Mouse (Mus musculus): Measurements from ENCODE around the gene Ggt5. TPM values are rescaled to one million over a fixed set of nuclear protein-coding genes. Genes with fewer than 3 reads are reported as not detected.

Ggt5 gene
- polyA plus RNA-seq (2016; fragmentation: Nextera tagmentation; extraction: Ambion mirVana), result 6.1 and 7.7 TPM in 2 replicates

DNA sequence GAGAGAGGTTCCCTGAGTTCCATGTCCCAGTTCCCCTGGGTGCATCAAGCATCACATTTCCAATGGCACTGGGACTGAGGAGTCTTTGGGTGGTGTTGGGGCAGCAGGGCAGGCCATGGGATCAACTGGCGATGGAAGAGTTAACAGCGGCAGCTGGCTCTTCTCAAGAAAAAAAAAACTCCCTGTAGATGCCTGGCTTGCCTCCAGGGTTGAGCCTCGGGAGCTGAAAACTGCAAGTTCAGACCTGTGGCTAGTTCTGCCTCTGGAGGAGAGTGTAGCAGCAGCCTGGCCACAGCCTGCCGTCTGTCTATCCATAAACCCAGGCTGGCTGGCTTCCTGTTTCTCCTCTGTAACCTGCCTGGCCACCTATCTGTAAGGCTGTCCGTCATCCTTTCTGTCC lies at the start of gene Ggt5:
Gene Ggt5, plus strand, starts transcription at position 212 of the 400 bp plus-strand sequence.
- H3K36me3 ChIP-seq, result no peaks in the 10 kb centered on the region
- WGBS, result 16% methylated on average over 5 of the region's 5 CpGs
- H3K9ac ChIP-seq, result peak within 1 kb of the TSS; percentile 42
- H3K4me1 ChIP-seq (replicated peaks), result peaks cover 32% of the 10 kb centered on the region
- peak within 1 kb of the TSS; percentile 34 for H3K4me3 ChIP-seq
- H3K9me3 ChIP-seq (replicated peaks), result no peaks in the 10 kb centered on the region
- H3K27me3 ChIP-seq (replicated peaks), result peaks cover 18% of the 10 kb centered on the region
- ATAC-seq (ENCODE audit: insufficient number of reproducible peaks, low FRiP score), result no peak
- H3K4me2 ChIP-seq, result peak within 1 kb of the TSS; percentile 59
- peak within 1 kb of the TSS; percentile 78 for H3K27ac ChIP-seq (ENCODE audit: poor library complexity, severe bottlenecking)

DNA sequence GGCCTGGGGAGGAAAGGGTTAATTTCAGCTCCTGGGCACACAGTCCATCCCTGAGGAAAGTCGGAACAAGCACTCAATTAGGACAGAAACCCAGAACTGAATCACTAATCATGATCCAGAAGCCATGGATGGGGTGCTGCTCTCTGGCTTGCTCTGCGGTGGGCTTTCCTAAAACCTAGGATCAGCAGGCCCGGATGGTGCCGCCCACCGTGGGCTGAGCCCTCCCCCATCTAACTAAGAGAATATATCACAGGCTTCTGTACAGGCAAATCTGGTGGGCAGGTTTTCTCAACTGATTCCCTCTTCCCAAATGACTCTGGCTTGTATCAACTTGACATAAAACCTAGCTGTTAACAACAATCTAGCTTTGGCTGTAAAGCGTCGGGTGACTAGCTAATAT lies 41.2 kb upstream of the Ggt5 start:
- WGBS, result 42% methylated on average over 7 of the region's 7 CpGs
- Histone ChIP-seq H3K4me1 (replicated peaks) (0 out of 2 replicates have a peak, but pooled peaks cover 6% of the 10 kb centered on the region), H3K4me3 (no peak overlapping the region), H3K4me2 (no peak overlapping the region), H3K27ac (ENCODE audit: poor library complexity, severe bottlenecking) (no peak overlapping the region), H3K9ac (no peak overlapping the region), H3K9me3 (replicated peaks) (peaks cover 5% of the 10 kb centered on the region; the same call in 1 of the 2 replicates), H3K27me3 (replicated peaks) (no peaks in the 10 kb centered on the region), H3K36me3 (no peaks in the 10 kb centered on the region)
- ATAC-seq (ENCODE audit: insufficient number of reproducible peaks, low FRiP score), result no peak

DNA sequence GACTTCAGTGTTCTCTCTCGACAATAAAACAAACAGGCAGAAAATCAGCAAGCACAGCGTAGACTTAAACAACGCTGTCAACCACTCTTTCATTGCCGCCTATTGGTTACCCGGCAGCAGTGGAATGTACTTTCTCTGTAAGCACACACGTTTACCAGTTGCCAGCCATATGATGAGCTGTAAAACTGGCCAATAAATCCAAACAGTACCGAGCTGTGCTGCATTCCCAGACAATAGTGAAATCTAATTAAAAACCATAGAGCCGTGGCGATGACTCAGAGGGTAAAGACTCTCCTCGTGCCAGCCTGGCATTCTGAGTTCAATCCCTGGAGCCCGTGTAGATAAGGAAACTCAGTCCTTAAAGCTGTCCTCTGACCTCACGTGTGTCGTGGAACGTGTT lies 40.7 kb upstream of the Ggt5 start:
- H3K27ac ChIP-seq (ENCODE audit: poor library complexity, severe bottlenecking), result no peak overlapping the region
- 57% methylated on average over 14 of the region's 14 CpGs for WGBS

GRCm38 (mm10) chr10:75549886-75550285 lies 39.3 kb upstream of the Ggt5 start:
- H3K9me3 ChIP-seq (replicated peaks), result peaks cover 3% of the 10 kb centered on the region; the same call in 1 of the 2 replicates
- H3K9ac ChIP-seq, result no peak overlapping the region
- H3K36me3 ChIP-seq, result no peaks in the 10 kb centered on the region
- H3K4me2 ChIP-seq, result no peak overlapping the region
- no peaks in the 10 kb centered on the region for H3K27me3 ChIP-seq (replicated peaks)
- no peak overlapping the region for H3K27ac ChIP-seq (ENCODE audit: poor library complexity, severe bottlenecking)
- ATAC-seq (ENCODE audit: insufficient number of reproducible peaks, low FRiP score), result no peak
- H3K4me1 ChIP-seq (replicated peaks), result 0 out of 2 replicates have a peak, but pooled peaks cover 6% of the 10 kb centered on the region
- WGBS, result 72% methylated on average over 7 of the region's 7 CpGs
- H3K4me3 ChIP-seq, result no peak overlapping the region

More for the DNA sequence above, 40.7 kb upstream of the Ggt5 start:
- no peak overlapping the region for H3K4me2 ChIP-seq
- peaks cover 5% of the 10 kb centered on the region; the same call in 1 of the 2 replicates for H3K9me3 ChIP-seq (replicated peaks)
- H3K36me3 ChIP-seq, result no peaks in the 10 kb centered on the region
- no peak overlapping the region for H3K4me3 ChIP-seq
- no peak for ATAC-seq (ENCODE audit: insufficient number of reproducible peaks, low FRiP score)
- H3K4me1 ChIP-seq (replicated peaks), result 0 out of 2 replicates have a peak, but pooled peaks cover 6% of the 10 kb centered on the region
- H3K9ac ChIP-seq, result peak overlapping the region; percentile 13; the same call in 1 of the 2 replicates
- H3K27me3 ChIP-seq (replicated peaks), result no peaks in the 10 kb centered on the region

DNA sequence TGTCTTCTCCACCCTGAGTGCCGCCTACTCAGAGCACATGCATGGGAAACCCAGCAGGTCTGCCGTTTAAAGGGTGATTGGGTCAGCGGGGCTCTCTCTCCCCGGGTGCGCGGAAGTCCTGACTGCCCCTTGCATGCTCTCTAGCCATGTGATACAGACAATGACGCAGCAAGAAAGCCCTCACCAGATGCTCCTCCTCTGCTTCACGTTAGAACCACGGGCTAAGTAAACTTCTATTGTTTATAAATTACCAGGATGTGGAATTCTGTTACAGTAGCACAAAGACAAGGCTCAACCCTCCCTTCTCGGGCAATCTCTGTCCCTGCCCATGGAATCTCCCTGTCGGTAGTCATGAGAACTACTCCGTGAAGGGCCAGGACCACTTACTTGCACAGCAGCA lies 38.0 kb upstream of the Ggt5 start:
- Histone ChIP-seq H3K27me3 (replicated peaks) (no peaks in the 10 kb centered on the region), H3K36me3 (no peaks in the 10 kb centered on the region), H3K9me3 (replicated peaks) (no peaks in the 10 kb centered on the region), H3K4me2 (no peak overlapping the region), H3K27ac (ENCODE audit: poor library complexity, severe bottlenecking) (no peak overlapping the region), H3K9ac (no peak overlapping the region), H3K4me3 (no peak overlapping the region), H3K4me1 (replicated peaks) (peaks cover 13% of the 10 kb centered on the region)
- no peak for ATAC-seq (ENCODE audit: insufficient number of reproducible peaks, low FRiP score)
- WGBS, result 36% methylated on average over 12 of the region's 12 CpGs

- no peak overlapping the region for H3K9ac ChIP-seq
- no peak overlapping the region for H3K27ac ChIP-seq (ENCODE audit: poor library complexity, severe bottlenecking)
- H3K4me1 ChIP-seq (replicated peaks), result peaks cover 22% of the 10 kb centered on the region
- H3K4me3 ChIP-seq, result no peak overlapping the region
- no peak for ATAC-seq (ENCODE audit: insufficient number of reproducible peaks, low FRiP score)
- H3K4me2 ChIP-seq, result no peak overlapping the region
- no peaks in the 10 kb centered on the region for H3K9me3 ChIP-seq (replicated peaks)
- no peaks in the 10 kb centered on the region for H3K27me3 ChIP-seq (replicated peaks)
- 60% methylated on average over 2 of the region's 2 CpGs for WGBS
- no peaks in the 10 kb centered on the region for H3K36me3 ChIP-seq
Measured at GRCm38 (mm10) chr10:75552106-75552505, 37.0 kb upstream of the Ggt5 start.

DNA sequence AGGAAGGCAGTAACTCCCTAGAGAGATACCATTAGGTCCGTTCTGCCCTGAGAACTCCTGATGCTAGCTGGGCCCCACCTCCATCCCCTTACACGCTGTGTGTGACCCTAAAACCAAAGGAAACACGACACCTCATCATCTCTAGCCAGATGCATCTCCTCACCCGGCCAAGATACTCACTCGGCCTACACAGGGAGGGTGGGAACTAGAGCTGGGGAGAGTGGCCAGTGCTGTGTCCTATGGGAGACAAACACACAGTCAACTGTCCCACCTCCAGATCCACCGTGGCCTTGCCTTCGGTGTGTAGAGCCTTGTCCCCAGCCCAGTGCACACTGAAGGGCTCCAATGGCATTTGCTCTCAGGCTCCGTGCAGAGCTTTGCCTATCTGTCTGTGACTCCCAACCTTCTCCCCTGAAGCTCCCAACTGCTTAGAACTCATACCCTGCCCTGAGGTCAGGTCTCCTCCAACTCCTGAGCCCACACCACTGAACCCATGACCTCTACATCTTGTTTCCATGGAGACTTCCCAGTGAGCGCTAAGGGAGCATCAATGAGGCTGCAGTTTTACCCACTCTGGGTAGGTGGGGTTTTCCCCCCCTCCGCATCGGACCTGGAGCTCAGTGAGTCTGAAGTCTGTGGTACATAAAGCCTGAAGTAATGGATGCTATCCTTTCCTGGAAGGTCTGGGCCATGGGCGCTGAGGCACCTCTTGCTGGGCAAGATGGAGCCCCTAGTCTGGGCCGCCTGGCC lies 36.3 kb upstream of the Ggt5 start:
- Histone ChIP-seq H3K36me3 (no peaks in the 10 kb centered on the region), H3K4me1 (replicated peaks) (peaks cover 20% of the 10 kb centered on the region), H3K4me3 (no peak overlapping the region), H3K4me2 (no peak overlapping the region), H3K9ac (no peak overlapping the region), H3K27ac (ENCODE audit: poor library complexity, severe bottlenecking) (no peak overlapping the region), H3K9me3 (replicated peaks) (no peaks in the 10 kb centered on the region), H3K27me3 (replicated peaks) (peaks cover 7% of the 10 kb centered on the region)
- ATAC-seq (ENCODE audit: insufficient number of reproducible peaks, low FRiP score), result no peak
- WGBS, result 70% methylated on average over 13 of the region's 13 CpGs

DNA sequence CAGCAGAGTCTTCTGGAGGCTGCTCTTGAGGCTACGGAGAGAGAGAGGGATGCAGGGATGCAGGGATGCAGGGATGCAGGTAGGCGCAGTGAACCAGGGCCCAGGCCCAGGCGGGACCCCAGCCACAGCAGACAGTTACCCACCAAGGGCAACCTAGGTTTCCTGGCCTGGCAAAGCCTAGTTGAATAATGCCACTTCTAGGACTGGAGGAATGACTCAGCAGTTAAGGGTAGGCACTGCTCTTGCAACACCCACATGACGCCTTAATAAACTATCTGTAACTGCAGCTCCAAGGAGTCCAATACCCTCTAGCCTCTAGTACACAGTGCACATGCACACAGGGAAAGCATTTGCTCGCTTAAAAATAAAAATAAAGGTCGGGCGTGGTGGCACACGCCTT lies 35.0 kb upstream of the Ggt5 start:
- Histone ChIP-seq H3K9ac (no peak overlapping the region), H3K4me2 (no peak overlapping the region), H3K9me3 (replicated peaks) (no peaks in the 10 kb centered on the region), H3K27ac (ENCODE audit: poor library complexity, severe bottlenecking) (no peak overlapping the region), H3K27me3 (replicated peaks) (peaks cover 16% of the 10 kb centered on the region), H3K36me3 (no peaks in the 10 kb centered on the region), H3K4me3 (no peak overlapping the region), H3K4me1 (replicated peaks) (peaks cover 23% of the 10 kb centered on the region)
- 84% methylated on average over 8 of the region's 8 CpGs for WGBS
- no peak for ATAC-seq (ENCODE audit: insufficient number of reproducible peaks, low FRiP score)

DNA sequence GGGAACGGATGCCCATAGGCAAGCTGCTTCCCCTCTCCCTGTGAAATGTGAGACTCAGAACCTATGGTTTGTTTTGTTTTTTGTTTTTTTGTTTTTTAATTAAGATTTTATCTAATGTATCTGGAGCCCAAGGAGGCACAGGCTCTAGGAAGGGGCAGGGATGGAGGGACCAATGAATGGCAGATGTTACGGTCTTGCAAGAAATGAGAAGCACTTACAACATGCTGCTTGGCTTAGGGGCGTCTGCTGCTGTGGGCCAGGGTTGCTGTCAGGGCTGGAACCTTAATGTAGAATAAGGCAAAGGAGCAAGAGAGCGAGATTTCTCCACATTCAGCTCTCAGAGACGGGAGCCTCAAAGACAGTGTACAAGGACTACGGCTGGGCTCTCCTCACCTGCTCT lies 33.6 kb upstream of the Ggt5 start:
- Histone ChIP-seq H3K27me3 (replicated peaks) (peaks cover 31% of the 10 kb centered on the region), H3K4me2 (peak overlapping the region; percentile 16; the same call in 1 of the 2 replicates), H3K9ac (no peak overlapping the region), H3K4me3 (no peak overlapping the region), H3K36me3 (no peaks in the 10 kb centered on the region), H3K4me1 (replicated peaks) (peaks cover 36% of the 10 kb centered on the region), H3K27ac (ENCODE audit: poor library complexity, severe bottlenecking) (no peak overlapping the region), H3K9me3 (replicated peaks) (no peaks in the 10 kb centered on the region)
- no peak for ATAC-seq (ENCODE audit: insufficient number of reproducible peaks, low FRiP score)
- WGBS, result 62% methylated on average over 6 of the region's 6 CpGs

DNA sequence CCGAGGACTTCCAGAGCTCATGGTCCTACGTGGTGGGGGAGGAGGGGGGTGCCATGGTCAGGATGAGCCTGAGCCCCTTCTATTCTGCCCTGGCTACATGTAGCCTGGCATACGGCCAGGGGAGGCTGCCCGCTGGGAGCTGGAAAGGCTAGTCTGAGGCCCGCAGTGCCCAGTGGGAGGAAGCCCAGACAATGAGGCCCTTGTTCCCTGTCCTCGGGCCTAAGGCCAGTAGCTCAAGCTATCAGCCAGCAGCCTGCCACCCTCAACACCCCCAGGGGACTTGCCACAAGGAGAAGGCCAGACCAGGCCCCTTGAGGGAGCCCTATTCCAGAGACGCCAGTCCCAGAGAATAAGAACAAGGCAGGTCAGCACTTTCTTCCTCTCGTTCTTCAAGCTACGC lies 33.1 kb upstream of the Ggt5 start:
- H3K27me3 ChIP-seq (replicated peaks), result peaks cover 35% of the 10 kb centered on the region
- H3K36me3 ChIP-seq, result no peaks in the 10 kb centered on the region
- H3K4me2 ChIP-seq, result peak overlapping the region; percentile 16
- H3K4me1 ChIP-seq (replicated peaks), result peaks cover 36% of the 10 kb centered on the region
- no peak for ATAC-seq (ENCODE audit: insufficient number of reproducible peaks, low FRiP score)
- H3K9ac ChIP-seq, result no peak overlapping the region
- no peak overlapping the region for H3K4me3 ChIP-seq
- 36% methylated on average over 9 of the region's 9 CpGs for WGBS
- H3K9me3 ChIP-seq (replicated peaks), result no peaks in the 10 kb centered on the region
- H3K27ac ChIP-seq (ENCODE audit: poor library complexity, severe bottlenecking), result 0 out of 2 replicates have a peak overlapping the region, but pooled peaks have one; percentile 31

- peaks cover 36% of the 10 kb centered on the region for H3K4me1 ChIP-seq (replicated peaks)
- no peak overlapping the region for H3K4me3 ChIP-seq
- H3K36me3 ChIP-seq, result no peaks in the 10 kb centered on the region
- H3K27me3 ChIP-seq (replicated peaks), result peaks cover 60% of the 10 kb centered on the region
- H3K9me3 ChIP-seq (replicated peaks), result no peaks in the 10 kb centered on the region
- ATAC-seq (ENCODE audit: insufficient number of reproducible peaks, low FRiP score), result no peak
- H3K9ac ChIP-seq, result no peak overlapping the region; the same call in 1 of the 2 replicates
- H3K27ac ChIP-seq (ENCODE audit: poor library complexity, severe bottlenecking), result no peak overlapping the region
- 26% methylated on average over 3 of the region's 3 CpGs for WGBS
- peak overlapping the region; percentile 98 for H3K4me2 ChIP-seq
Measured at GRCm38 (mm10) chr10:75558515-75558914, 30.6 kb upstream of the Ggt5 start.
